23 mouse cellular contexts compared by ENCODE assay signal in the genomic region with DNA sequence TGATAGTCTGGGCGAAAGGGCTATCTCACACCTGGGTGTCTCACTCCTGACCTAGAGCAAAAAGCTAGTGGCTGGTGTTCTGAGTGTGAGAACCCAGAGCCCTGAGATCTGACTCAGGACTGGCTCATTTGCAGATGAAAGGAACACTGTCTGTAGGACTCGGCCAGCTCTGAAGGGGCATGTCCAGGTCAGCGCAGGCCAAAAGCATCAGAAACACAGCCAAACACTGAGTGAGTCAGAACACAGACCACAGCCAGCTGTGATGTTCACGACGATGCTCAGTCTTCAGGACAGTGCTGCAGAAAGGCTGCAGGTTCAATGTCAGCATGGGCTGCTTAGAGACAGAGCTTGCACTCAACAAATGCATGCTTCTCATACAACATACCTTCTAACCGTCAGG. TPM values are rescaled to one million over a fixed set of nuclear protein-coding genes. Genes with fewer than 3 reads are reported as not detected.
DNase-seq lines count a peak whose midpoint lies in the region; TF ChIP-seq lines count a peak whose summit lies in the region.
"Had no signal": no experiment of that assay in that cellular context is flagged by ENCODE, and none has a peak within 500 bp of the region (broad histone marks: within the 10 kb centered on the region; RNA-seq: fewer than 3 reads in every experiment).

No protein-coding gene starts in this region.

- no peak overlapping the region for H3K9ac ChIP-seq in ES-Bruce4 (ENCODE audit: low read depth, poor library complexity, severe bottlenecking)
- H3K9ac ChIP-seq: embryonic facial prominence, embryonic 13.5 days; forebrain, embryonic 13.5 days; forebrain, postnatal 0 days; heart, embryonic 12.5 days; hindbrain, embryonic 14.5 days; intestine, embryonic 15.5 days; kidney, embryonic 15.5 days had no signal

- TF ChIP-seq EP300 in ES-Bruce4 (IDR thresholded peaks at IDR 0.05; ENCODE audit: insufficient read depth, low read depth, low read length), result 0 out of 2 replicates have a peak, but pooled peaks have one; percentile 17

- H3K9me3 ChIP-seq in ES-Bruce4 (replicated peaks; ENCODE audit: control insufficient read depth, insufficient read depth, low read length, poor library complexity, severe bottlenecking), result no peaks in the 10 kb centered on the region
- H3K9me3 ChIP-seq: embryonic facial prominence, embryonic 13.5 days; forebrain, embryonic 13.5 days; intestine, embryonic 15.5 days had no signal

- peaks cover 2% of the 10 kb centered on the region for H3K4me1 ChIP-seq in ES-Bruce4 (ENCODE audit: control insufficient read depth, insufficient read depth, low read length)
- H3K4me1 ChIP-seq: forebrain, embryonic 13.5 days had no signal

- no peak overlapping the region for H3K4me3 ChIP-seq in ES-Bruce4 (ENCODE audit: low read depth, low read length)
- H3K4me3 ChIP-seq: embryonic facial prominence, embryonic 13.5 days; forebrain, embryonic 13.5 days; heart, embryonic 12.5 days; hindbrain, embryonic 10.5 days; intestine, embryonic 15.5 days; kidney, embryonic 15.5 days had no signal

- H3K36me3 ChIP-seq in ES-Bruce4 (ENCODE audit: control insufficient read depth, insufficient read depth, low read length, poor library complexity, severe bottlenecking), result no peaks in the 10 kb centered on the region
- H3K36me3 ChIP-seq: embryonic facial prominence, embryonic 13.5 days; heart, embryonic 12.5 days; hindbrain, embryonic 10.5 days; intestine, embryonic 15.5 days; kidney, embryonic 15.5 days had no signal

- no peak for TF ChIP-seq POLR2A in ES-Bruce4 (IDR thresholded peaks at IDR 0.05; ENCODE audit: insufficient read depth, low read length)

- H3K27me3 ChIP-seq in ES-Bruce4 (ENCODE audit: control insufficient read depth, insufficient read depth, low read length, poor library complexity, severe bottlenecking), result no peaks in the 10 kb centered on the region
- H3K27me3 ChIP-seq: embryonic facial prominence, embryonic 13.5 days; forebrain, embryonic 13.5 days; heart, embryonic 12.5 days; intestine, embryonic 15.5 days; kidney, embryonic 15.5 days had no signal

- peak; percentile 25 for DNase-seq in adrenal gland, postnatal 14 days
- no peak for DNase-seq in adrenal gland, adult 18-20 months (ENCODE audit: low spot score in 2 of 2)
- DNase-seq in 3T3-L1 (ENCODE audit: low read depth, low spot score), result peak; percentile 89
- DNase-seq in adrenal gland, postnatal 36 days, result peak; percentile 58 to 68
- DNase-seq in right cerebral cortex, postnatal 4 days, result no peak
- DNase-seq in kidney, adult 18-20 months, result no peak
- no peak for DNase-seq in kidney, postnatal 10 days
- DNase-seq: B cell, adult 2 months; cerebellum, adult 11 months; cerebellum, adult 9-11 months; cerebellum, postnatal 36 days; forebrain, postnatal 0 days; gastrocnemius, postnatal 14 days; kidney, adult 2 months had no signal

- peak overlapping the region; percentile 32 for H3K27ac ChIP-seq in ES-Bruce4 (ENCODE audit: insufficient read depth, low read length)
- H3K27ac ChIP-seq: embryonic facial prominence, embryonic 13.5 days; forebrain, embryonic 13.5 days; hindbrain, embryonic 10.5 days; hindbrain, embryonic 14.5 days; intestine, embryonic 15.5 days; kidney, embryonic 15.5 days had no signal

- TF ChIP-seq CTCF in ES-Bruce4 (IDR thresholded peaks at IDR 0.05; ENCODE audit: low read depth, low read length), result no peak

RNA-seq across cellular contexts. Expression of a gene that starts 3.8 kb away (rescaled TPM):
- total RNA-seq in adrenal gland, postnatal 14 days (2021), result 73.9 and 91.6 TPM in 2 replicates
- 100 to 1,000 TPM in 1 of 2 experiments, 10 to 100 TPM in 1; 69.7 to 178 TPM for total RNA-seq in adrenal gland, adult 18-20 months (2021)
- 1.3 TPM in 1 of 2 replicates, not detected in the other for polyA plus RNA-seq in ES-Bruce4 (2011; ENCODE audit: insufficient read depth, insufficient read length, low read depth, missing spikeins)
- total RNA-seq in adrenal gland, postnatal 36 days (2021), result 100 to 1,000 TPM; 117 to 206 TPM
- total RNA-seq: granulocyte monocyte progenitor cell, adult 5-6 weeks had no signal

RNA-seq across cellular contexts. Expression of a gene that starts 30.5 kb away (rescaled TPM):
- total RNA-seq in adrenal gland, postnatal 14 days (2021), result 105 TPM in 2 replicates
- 100 to 1,000 TPM in 1 of 2 experiments, 10 to 100 TPM in 1; 84.7 to 161 TPM for total RNA-seq in adrenal gland, adult 18-20 months (2021)
- polyA plus RNA-seq in ES-Bruce4 (2011; ENCODE audit: insufficient read depth, insufficient read length, low read depth, missing spikeins), result 54.0 and 58.9 TPM in 2 replicates
- total RNA-seq in adrenal gland, postnatal 36 days (2021), result 100 to 1,000 TPM; 132 to 160 TPM

RNA-seq across cellular contexts. Expression of a gene that starts 40.2 kb away (rescaled TPM):
- total RNA-seq in adrenal gland, postnatal 14 days (2021), result 290 and 308 TPM in 2 replicates
- total RNA-seq in adrenal gland, adult 18-20 months (2021), result 100 to 1,000 TPM; 309 to 346 TPM
- 651 and 659 TPM in 2 replicates for polyA plus RNA-seq in ES-Bruce4 (2011; ENCODE audit: insufficient read depth, insufficient read length, low read depth, missing spikeins)
- total RNA-seq in adrenal gland, postnatal 36 days (2021), result 100 to 1,000 TPM; 318 to 346 TPM

RNA-seq across cellular contexts. Expression of a gene that starts 40.3 kb away (rescaled TPM):
- total RNA-seq in adrenal gland, postnatal 14 days (2021), result 17.1 and 21.7 TPM in 2 replicates
- total RNA-seq in adrenal gland, adult 18-20 months (2021), result 10 to 100 TPM; 23.2 to 25.0 TPM
- polyA plus RNA-seq in ES-Bruce4 (2011; ENCODE audit: insufficient read depth, insufficient read length, low read depth, missing spikeins), result 6.5 and 7.8 TPM in 2 replicates
- 10 to 100 TPM; 22.4 to 25.2 TPM for total RNA-seq in adrenal gland, postnatal 36 days (2021)

Comparison
In these comparisons a context has a peak if more than half of its experiments do, and no peak if none do; other contexts are left out.
1. DNase-seq: peak in adrenal gland, postnatal 14 days (single experiment), 3T3-L1 (single experiment) and adrenal gland, postnatal 36 days (2 of 2); none in adrenal gland, adult 18-20 months (0 of 2), right cerebral cortex, postnatal 4 days (single experiment), kidney, adult 18-20 months (single experiment) and kidney, postnatal 10 days (single experiment).